Mouse (Mus musculus): ENCODE data around the gene Dusp23. TPM values are rescaled to one million over a fixed set of nuclear protein-coding genes. Genes with fewer than 3 reads are reported as not detected.

Dusp23 gene
- 10.4 and 10.9 TPM in 2 replicates for polyA plus RNA-seq (2015; fragmentation: Nextera tagmentation; extraction: Ambion mirVana)

DNA sequence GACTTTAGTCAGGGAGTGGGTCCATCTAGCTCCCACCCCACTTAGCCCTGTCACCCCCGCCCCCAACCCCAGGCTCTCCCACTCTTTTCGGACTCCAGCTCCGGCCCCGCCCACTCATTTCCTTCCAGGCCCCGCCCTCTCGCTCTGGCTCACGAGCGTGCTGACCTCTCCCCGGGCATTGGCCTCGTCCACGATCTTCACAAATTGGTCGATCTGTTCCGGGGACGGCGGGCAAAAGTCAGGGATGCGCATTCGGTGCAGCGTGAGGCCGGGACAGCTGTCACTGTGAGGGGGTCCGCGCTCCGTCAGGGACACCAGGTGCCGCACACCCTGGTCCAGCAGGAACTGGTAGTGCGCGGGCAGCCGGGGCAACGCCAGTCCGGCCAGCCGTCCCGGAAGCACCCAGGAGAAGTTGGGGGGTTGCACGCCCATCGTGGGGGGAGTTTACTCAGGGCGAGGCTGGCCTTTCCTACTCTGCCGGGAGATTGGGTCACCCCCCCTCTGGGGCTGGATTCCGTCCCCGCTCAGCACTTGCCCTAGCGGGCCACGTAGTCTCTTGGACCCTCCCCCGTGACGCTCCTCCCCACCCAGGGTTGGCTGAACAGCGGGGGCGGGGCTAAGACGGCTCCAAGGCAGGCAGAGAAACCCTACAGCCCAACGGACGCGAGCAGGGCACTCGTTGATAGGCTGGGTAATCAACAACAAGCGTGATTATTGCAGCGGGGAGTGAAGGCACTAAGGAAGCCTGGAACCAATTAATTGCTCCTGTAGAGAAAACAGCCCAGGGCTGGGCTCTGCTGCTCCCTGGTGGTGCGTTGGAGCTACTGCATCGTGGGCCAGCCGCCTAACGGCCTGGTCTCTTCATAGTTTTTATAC is at the start of gene Dusp23:
Gene Dusp23, minus strand, starts transcription at position 512 of the 876 bp plus-strand sequence.
- WGBS, result under 1% methylated on average over 53 of the region's 53 CpGs
- H3K27ac ChIP-seq (replicated peaks), result peak within 1 kb of the TSS; percentile 97

DNA sequence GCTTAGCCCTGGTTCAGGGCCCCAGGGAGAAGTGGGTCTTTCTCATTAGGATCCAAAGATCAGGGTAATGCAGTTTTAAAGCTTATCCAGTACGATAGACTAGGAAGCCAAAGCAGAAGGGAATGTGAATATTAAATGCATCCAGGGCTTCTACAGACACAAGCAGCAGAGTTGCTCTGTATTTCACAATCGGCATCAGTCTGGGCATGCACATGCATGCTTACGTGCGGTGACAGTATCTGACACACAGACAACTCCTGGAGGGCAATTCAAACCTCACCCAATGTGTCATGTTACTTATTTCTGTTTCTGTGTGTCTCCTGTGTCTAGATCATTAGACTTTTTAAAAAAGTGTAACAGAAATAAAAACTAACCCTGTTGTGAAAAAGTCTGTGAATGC is 48.0 kb upstream of the Dusp23 start:
- no peaks in the 10 kb centered on the region for H3K27me3 ChIP-seq (replicated peaks)
- H3K9me3 ChIP-seq, result no peaks in the 10 kb centered on the region
- no peak overlapping the region for H3K9ac ChIP-seq
- no peak for ATAC-seq (ENCODE audit: extremely low read depth, insufficient number of reproducible peaks, low FRiP score, low TSS enrichment)
- WGBS, result 84% methylated on average over 4 of the region's 4 CpGs
- H3K4me1 ChIP-seq, result no peaks in the 10 kb centered on the region
- H3K36me3 ChIP-seq, result no peaks in the 10 kb centered on the region
- H3K27ac ChIP-seq (replicated peaks), result no peak overlapping the region
- no peak overlapping the region for H3K4me3 ChIP-seq
- no peak overlapping the region for H3K4me2 ChIP-seq

More for the DNA sequence above, at the start of gene Dusp23:
- Histone ChIP-seq H3K9me3 (no peaks in the 10 kb centered on the region), H3K4me3 (peak within 1 kb of the TSS; percentile 81), H3K36me3 (no peaks in the 10 kb centered on the region), H3K27me3 (replicated peaks) (no peaks in the 10 kb centered on the region), H3K4me2 (peak within 1 kb of the TSS; percentile 80), H3K9ac (peak within 1 kb of the TSS; percentile 91), H3K4me1 (peaks cover 26% of the 10 kb centered on the region)
- ATAC-seq (ENCODE audit: extremely low read depth, insufficient number of reproducible peaks, low FRiP score, low TSS enrichment), result peak; percentile 96

DNA sequence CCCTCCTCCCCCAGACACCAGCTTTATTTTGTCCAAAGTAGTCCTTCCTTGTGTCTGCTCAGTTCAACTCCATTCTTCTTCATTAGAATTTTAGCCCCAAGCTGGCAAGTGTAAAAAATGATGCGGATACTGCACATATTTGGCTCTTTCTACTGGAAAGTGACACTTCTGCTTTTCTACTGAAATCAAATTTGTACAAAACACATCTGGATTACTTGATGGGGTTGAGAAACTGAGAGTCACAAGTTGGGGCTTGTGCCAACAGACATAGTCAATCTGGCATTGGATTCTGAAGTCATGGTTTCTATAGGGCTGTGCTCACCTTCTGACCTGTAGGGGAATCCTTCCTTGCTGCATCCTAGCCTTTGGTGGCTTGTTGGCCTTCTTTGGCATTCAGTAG is 38.0 kb upstream of the Dusp23 start:
- Histone ChIP-seq H3K4me2 (no peak overlapping the region), H3K9me3 (no peaks in the 10 kb centered on the region), H3K4me3 (no peak overlapping the region), H3K36me3 (no peaks in the 10 kb centered on the region), H3K4me1 (no peaks in the 10 kb centered on the region), H3K27me3 (replicated peaks) (no peaks in the 10 kb centered on the region), H3K9ac (no peak overlapping the region), H3K27ac (replicated peaks) (no peak overlapping the region)
- 75% methylated on average over 1 of the region's 1 CpGs for WGBS
- ATAC-seq (ENCODE audit: extremely low read depth, insufficient number of reproducible peaks, low FRiP score, low TSS enrichment), result no peak

DNA sequence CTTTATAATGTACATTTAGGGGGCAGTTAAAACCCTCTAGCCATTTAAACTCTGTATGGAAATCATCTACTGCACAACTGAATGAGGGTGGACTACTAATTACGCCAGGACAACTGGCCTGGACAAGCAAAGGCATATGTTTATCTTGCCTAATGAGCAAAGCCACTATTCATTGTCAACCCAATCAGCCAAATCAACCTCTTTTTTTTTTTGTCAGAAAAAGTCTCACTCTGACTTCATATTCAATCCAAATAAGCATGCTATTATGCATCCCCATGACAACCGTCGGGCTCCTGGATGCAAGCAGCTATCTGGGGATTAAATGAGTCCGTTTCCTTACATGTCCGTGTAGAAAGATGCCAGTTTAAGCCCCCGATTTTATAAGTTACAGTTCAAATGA is 34.8 kb upstream of the Dusp23 start:
- WGBS, result 76% methylated on average over 6 of the region's 6 CpGs
- Histone ChIP-seq H3K4me2 (no peak overlapping the region), H3K4me3 (no peak overlapping the region), H3K9ac (no peak overlapping the region), H3K27ac (replicated peaks) (no peak overlapping the region), H3K4me1 (no peaks in the 10 kb centered on the region), H3K27me3 (replicated peaks) (no peaks in the 10 kb centered on the region), H3K36me3 (no peaks in the 10 kb centered on the region), H3K9me3 (no peaks in the 10 kb centered on the region)
- no peak for ATAC-seq (ENCODE audit: extremely low read depth, insufficient number of reproducible peaks, low FRiP score, low TSS enrichment)

DNA sequence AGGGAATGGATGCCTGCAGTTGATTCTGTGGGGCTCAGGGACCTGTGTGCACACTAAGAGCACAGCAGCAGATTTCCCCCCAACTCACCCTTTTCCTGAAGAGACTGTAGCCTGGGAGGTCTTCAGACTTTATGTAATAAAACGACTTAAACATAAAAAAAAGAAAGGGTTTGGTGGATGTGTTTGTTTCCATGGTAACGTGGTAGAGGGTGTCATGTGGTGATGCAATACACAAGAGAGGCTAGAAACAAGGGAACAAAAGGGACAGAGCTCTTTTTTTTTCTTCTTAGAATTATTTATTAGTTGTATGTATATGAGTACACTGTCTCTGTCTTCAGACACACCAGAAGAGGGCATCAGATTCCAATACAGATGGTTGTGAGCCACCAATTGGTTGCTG is 32.7 kb upstream of the Dusp23 start:
- 66% methylated on average over 2 of the region's 2 CpGs for WGBS
- no peak for ATAC-seq (ENCODE audit: extremely low read depth, insufficient number of reproducible peaks, low FRiP score, low TSS enrichment)
- no peak overlapping the region for H3K27ac ChIP-seq (replicated peaks)

DNA sequence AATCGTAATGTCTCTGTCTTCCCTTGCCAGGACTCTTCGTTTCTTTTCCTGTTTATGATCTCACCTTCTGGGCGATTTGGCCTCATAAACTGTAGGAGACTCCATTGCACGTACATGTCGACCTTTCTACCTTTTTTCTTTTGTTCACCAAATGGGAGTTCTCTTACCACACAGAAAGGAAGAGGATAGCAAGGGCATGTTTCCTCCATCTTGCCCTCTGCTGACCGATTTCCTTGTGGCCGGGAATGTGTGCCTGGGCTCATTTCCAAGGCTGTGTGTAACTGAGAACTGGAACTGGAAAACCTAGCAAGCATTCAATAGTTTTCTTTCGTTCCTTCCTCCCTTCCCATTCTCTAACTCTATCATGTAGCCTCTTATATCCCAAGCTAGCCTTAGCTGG is 26.9 kb upstream of the Dusp23 start:
- H3K27ac ChIP-seq (replicated peaks), result no peak overlapping the region
- H3K4me1 ChIP-seq, result no peaks in the 10 kb centered on the region
- no peak overlapping the region for H3K4me2 ChIP-seq
- WGBS, result 65% methylated on average over 8 of the region's 8 CpGs
- no peaks in the 10 kb centered on the region for H3K27me3 ChIP-seq (replicated peaks)
- no peak for ATAC-seq (ENCODE audit: extremely low read depth, insufficient number of reproducible peaks, low FRiP score, low TSS enrichment)
- H3K36me3 ChIP-seq, result no peaks in the 10 kb centered on the region
- H3K9me3 ChIP-seq, result no peaks in the 10 kb centered on the region
- H3K4me3 ChIP-seq, result no peak overlapping the region
- H3K9ac ChIP-seq, result no peak overlapping the region

More for the DNA sequence above, 32.7 kb upstream of the Dusp23 start:
- Histone ChIP-seq H3K4me2 (no peak overlapping the region), H3K9ac (no peak overlapping the region), H3K4me3 (no peak overlapping the region), H3K4me1 (no peaks in the 10 kb centered on the region), H3K9me3 (no peaks in the 10 kb centered on the region), H3K36me3 (no peaks in the 10 kb centered on the region), H3K27me3 (replicated peaks) (no peaks in the 10 kb centered on the region)

DNA sequence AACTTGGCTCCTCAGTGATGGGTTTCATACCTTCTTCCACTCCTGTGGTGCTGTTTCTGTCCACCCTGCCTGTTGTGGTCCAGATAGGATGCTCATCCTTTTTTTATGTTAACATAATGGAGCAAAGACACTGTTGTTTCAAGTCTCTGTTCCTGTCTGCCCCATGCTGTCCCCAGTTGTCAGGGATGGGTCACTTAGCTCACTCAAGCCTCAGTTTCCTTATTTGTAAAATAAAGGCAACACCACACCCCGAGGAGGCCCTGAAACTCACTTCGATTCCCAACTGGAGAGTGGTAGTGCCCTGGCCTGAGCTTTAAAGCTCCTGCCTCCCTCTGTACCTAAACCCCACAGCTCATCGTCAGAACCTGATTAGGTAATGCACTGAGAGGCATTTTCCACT is 24.5 kb upstream of the Dusp23 start:
- H3K9ac ChIP-seq, result no peak overlapping the region
- no peaks in the 10 kb centered on the region for H3K9me3 ChIP-seq
- H3K4me2 ChIP-seq, result no peak overlapping the region
- H3K4me1 ChIP-seq, result peaks cover 12% of the 10 kb centered on the region
- no peaks in the 10 kb centered on the region for H3K36me3 ChIP-seq
- no peak for ATAC-seq (ENCODE audit: extremely low read depth, insufficient number of reproducible peaks, low FRiP score, low TSS enrichment)
- no peaks in the 10 kb centered on the region for H3K27me3 ChIP-seq (replicated peaks)
- no peak overlapping the region for H3K4me3 ChIP-seq
- H3K27ac ChIP-seq (replicated peaks), result no peak overlapping the region
- 56% methylated on average over 3 of the region's 3 CpGs for WGBS

DNA sequence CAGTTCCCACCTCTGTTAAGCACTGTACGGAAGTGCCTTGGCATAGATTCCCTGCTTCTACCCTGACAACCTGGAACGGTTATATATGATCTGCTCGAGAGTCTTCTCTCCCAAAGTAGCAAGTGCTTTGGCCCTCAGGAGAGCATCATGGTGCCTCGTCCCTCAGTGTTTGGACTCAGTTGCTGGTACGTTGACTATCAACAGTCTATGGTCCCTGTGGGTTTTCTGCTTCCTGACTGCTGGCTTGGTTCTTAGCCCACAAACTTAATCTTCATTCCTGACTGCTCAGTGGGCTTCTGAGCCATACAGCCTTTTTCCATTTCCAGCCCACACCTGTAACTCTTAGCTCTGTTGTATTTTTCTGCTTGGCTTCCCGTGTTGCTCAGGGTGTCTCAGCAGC is 21.1 kb upstream of the Dusp23 start:
- no peak for ATAC-seq (ENCODE audit: extremely low read depth, insufficient number of reproducible peaks, low FRiP score, low TSS enrichment)
- Histone ChIP-seq H3K36me3 (no peaks in the 10 kb centered on the region), H3K4me1 (peaks cover 37% of the 10 kb centered on the region), H3K9me3 (no peaks in the 10 kb centered on the region), H3K4me3 (no peak overlapping the region), H3K9ac (no peak overlapping the region), H3K27ac (replicated peaks) (no peak overlapping the region), H3K4me2 (no peak overlapping the region), H3K27me3 (replicated peaks) (no peaks in the 10 kb centered on the region)
- WGBS, result 46% methylated on average over 6 of the region's 6 CpGs

DNA sequence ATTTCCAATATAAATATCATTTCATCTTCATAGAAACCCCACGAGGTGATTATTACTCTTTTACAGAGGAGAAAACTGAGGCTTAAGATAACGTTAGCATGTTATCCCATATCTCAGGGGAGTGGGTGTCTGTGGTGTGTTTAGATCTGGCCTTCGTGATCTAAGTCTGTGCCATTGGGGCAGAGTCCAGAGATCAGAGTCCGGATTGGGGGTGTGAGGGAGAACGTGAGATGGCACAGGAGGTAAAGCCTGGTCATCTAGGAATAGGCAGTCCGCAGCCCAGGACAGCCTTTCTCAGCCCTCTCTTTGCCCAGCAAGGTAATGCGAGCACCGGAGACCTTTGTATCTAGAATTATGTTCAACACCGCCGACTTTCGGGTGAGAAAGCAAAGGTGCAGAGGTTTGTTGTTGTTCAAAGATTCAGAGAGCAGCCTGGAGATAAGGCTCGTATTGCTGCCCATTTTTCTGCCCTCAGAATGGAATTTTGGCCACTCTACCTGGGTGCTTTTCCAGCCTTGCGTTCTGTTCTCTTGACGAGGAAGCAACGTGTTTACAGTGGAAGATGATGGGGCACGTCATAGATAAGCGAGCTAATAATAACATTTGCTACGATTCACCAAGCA is 19.4 kb upstream of the Dusp23 start:
- no peak overlapping the region for H3K9ac ChIP-seq
- no peak overlapping the region for H3K27ac ChIP-seq (replicated peaks)
- H3K4me1 ChIP-seq, result peaks cover 43% of the 10 kb centered on the region
- WGBS, result 57% methylated on average over 18 of the region's 18 CpGs
- no peaks in the 10 kb centered on the region for H3K27me3 ChIP-seq (replicated peaks)
- peak overlapping the region; percentile 37 for H3K4me2 ChIP-seq
- H3K36me3 ChIP-seq, result no peaks in the 10 kb centered on the region
- H3K4me3 ChIP-seq, result no peak overlapping the region
- ATAC-seq (ENCODE audit: extremely low read depth, insufficient number of reproducible peaks, low FRiP score, low TSS enrichment), result no peak
- H3K9me3 ChIP-seq, result no peaks in the 10 kb centered on the region

DNA sequence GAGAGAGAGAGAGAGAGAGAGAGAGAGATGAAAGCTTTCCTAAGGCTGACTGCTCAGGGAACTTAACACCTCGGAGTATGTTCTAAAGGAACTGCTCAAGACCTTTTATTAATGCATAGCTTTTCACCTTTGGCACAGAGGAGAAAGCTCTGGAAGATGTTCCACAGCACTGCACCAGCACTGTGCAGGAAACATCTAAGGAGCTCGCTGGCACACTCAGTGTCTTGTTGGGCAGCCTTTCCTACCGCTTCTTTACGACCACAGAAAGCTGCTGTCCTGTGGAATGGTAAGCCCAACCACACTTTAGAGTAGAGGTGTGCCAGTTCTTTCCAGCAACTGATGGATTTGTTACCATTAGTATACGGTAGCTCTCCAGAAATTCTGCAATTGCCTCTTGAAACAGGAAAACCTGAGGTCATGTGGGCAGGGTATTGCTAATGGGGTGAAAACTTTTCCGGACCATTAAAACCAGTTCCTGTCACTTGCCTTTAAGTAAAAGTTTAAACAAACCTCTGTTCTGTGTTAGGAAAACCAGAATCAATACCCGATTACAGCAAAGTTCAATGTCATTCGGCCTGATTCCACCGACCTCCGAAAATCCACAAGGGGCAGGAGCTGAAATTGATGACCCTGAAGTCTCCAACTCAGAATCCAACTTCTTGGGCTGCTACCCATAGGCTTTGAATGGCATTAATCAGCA is 18.7 kb upstream of the Dusp23 start:
- no peak for ATAC-seq (ENCODE audit: extremely low read depth, insufficient number of reproducible peaks, low FRiP score, low TSS enrichment)

DNA sequence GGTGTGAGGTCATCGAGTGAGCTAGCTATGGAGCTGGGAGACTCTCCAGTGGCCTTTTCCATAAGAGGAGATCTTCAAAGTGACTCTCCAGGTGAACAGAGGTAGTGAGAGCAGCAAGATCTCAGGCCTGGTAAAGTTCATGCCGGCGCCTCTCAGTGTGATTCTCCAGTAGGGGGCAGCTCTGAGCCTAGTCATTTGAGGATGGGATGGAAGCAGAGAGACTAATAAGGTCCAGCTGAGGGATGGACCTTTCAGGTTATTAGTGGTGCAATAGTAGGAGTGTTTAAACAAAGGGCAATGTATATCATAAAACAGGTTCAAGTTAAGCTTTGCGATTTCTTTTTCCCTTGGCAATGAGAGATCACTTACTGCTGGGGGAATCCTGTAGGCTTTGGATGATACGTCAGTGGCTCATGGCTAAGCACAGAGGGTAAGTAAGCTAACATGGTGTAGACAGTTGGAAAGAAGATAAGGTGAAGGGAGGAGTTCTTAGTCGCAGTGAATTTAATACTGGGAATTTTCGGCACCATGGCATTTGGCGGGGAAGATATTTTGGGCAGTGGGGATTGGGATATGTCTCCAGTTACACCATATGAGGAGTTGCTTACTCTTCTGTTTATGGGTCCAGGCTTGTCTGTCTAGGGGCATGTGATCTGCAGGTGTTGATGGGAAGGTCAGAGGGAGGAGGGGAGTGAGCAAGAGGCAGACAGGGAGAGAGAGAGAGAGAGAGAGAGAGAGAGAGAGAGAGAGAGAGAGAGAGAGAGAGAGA is 17.9 kb upstream of the Dusp23 start:
- 51% methylated on average over 8 of the region's 8 CpGs for WGBS
- H3K9ac ChIP-seq, result no peak overlapping the region
- no peak overlapping the region for H3K4me2 ChIP-seq
- H3K4me1 ChIP-seq, result peaks cover 44% of the 10 kb centered on the region
- no peaks in the 10 kb centered on the region for H3K9me3 ChIP-seq
- H3K27ac ChIP-seq (replicated peaks), result no peak overlapping the region
- no peak for ATAC-seq (ENCODE audit: extremely low read depth, insufficient number of reproducible peaks, low FRiP score, low TSS enrichment)
- no peaks in the 10 kb centered on the region for H3K36me3 ChIP-seq
- H3K27me3 ChIP-seq (replicated peaks), result no peaks in the 10 kb centered on the region
- no peak overlapping the region for H3K4me3 ChIP-seq

More for the DNA sequence above, 18.7 kb upstream of the Dusp23 start:
- H3K27me3 ChIP-seq (replicated peaks), result no peaks in the 10 kb centered on the region
- H3K9me3 ChIP-seq, result no peaks in the 10 kb centered on the region
- no peak overlapping the region for H3K4me3 ChIP-seq
- 76% methylated on average over 10 of the region's 10 CpGs for WGBS
- no peak overlapping the region for H3K4me2 ChIP-seq
- no peak overlapping the region for H3K9ac ChIP-seq
- H3K27ac ChIP-seq (replicated peaks), result no peak overlapping the region
- peaks cover 44% of the 10 kb centered on the region for H3K4me1 ChIP-seq
- no peaks in the 10 kb centered on the region for H3K36me3 ChIP-seq

Measured in heart, embryonic 13.5 days (tissue).